Mouse (Mus musculus) fibroblast of lung, adult 2 months (primary cell): ENCODE measurements at regions not wholly inside any gene's neighbourhood (a gene's known extent, or its start where the extent isn't known, plus 50 kb on each side); places are given as distances from the start of the nearest gene placed in this dataset.

ENCODE experiments used
- DNase-seq: peaks from one replicate; pipeline ENCODE4 v3.0.0-alpha.2; 2011; ENCODE audit warnings: low read depth

DNA sequence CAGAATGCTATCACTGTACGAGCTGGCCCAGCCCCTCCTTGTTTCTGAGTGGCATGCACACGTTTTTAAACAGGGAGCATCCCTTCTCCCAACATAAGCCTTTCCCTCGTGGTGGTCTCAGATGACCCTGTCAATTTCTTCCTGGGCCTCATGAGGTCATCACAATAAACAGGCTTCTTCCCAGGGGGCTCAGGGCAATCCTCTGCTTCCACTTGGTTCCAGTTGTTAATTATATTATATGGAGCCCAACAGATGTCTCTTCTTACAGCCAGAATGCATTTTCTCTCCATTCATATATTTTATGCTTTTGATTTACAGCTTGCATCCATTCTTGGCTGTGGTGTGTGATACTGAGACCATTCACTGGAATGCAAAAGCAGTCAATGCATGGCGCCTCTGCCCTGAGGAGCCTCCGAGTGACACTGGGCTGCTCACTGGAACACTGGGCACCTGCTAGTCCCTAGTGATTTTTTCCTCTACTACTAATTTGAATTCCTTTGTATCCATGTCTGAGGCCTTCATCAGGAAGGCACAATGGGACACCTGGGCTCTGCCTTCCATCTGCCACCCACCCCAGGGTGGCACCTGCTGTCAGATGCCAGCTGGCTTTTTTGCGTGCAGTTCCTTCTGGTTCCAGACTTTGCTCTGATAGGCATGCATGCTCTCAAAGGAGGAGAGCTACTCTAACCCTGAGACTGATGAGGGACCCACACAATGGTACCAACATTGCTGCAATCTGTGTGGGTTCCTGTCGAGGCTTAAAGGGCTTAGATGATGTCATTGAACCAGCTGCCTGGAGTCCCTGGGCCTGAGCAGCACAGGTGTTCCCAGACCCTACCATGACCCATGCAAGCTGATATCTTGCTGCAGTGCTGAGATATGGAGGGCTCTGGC is 528.8 kb upstream of the Mgmt start:
- no peak for DNase-seq

GRCm38 (mm10) chr7:136377259-136377658 is 517.2 kb upstream of the Mgmt start:
- DNase-seq, result no peak

DNA sequence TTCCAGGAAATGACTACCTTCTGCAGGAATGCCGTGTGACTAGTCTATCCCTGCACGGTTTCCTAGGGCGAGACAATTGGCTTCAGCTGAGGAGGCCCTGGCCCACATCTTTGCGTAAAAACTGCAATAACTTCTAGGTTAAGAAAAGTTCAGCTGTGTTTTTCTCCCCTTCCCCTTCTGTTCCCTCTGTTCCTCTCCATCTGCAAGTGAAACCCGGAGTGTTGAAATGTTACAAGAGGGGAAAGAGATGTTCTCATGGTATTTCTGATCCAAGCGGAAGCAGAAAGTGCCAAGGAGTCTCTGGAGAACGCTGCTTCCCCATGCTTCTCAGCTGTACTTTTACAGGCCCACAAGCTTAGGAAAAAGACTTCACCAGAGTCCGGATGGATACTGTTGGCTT is 516.7 kb upstream of the Mgmt start:
- DNase-seq, result no peak

DNA sequence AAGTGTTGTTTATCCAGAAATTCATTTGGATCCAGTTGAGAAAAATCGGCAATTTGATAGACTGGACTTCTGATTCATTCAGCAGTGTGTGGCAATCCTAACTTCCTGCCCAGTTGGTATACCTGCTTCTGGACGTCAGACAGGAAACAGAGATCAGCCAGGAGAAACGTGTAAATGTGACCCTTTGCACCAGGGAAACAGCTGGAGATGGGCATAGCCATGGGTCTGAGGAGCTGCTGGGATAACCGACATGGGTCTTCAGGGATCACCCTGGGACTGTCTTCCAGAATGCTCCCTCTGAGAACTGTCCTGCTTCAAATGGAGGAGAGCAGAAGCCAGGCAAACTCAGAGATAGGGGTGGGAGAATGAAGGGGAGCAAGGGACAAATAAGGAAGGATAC is 516.1 kb upstream of the Mgmt start:
- no peak for DNase-seq

- no peak for DNase-seq
Measured at GRCm38 (mm10) chr7:136379319-136379718, 515.1 kb upstream of the Mgmt start.

DNA sequence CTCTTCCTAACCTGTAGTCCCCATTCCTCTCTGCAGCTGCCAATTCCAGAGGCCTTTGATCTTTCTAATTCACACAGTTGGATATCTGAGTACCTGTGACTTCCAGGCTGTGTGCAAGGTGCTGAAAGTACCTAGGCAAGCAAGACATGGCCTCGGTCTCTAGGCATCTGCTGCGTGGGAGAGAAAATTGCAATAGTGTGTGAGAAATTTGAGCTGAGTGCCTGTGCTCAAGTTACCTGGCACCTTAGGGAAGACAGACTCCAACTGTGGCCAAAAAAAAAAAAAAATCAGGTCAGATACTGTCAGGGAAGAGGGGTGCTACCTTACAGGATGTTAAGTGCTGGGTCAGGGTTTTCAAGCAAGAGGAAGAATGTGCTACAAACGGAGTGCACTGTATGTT is 514.7 kb upstream of the Mgmt start:
- DNase-seq, result no peak

- DNase-seq, result no peak
Measured at GRCm38 (mm10) chr7:136383296-136383695, 511.1 kb upstream of the Mgmt start.

DNA sequence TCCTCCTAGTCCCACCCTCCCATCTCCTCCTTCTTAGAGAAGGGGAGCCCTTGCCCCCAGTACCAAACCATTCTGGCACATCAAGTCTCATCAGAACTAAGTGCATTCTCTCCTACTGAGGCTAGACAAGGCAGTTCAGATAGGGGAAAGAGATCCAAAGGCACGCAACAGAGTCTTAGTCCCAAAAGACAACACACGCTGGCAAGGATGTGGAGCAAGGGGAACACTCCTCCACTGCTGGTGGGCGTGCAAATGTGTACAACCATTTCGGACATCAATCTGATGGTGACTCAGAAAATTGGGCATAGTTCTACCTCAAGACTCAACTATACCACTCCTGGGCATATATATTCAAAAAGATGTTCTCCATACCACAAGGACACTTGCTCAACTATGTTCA is 506.7 kb upstream of the Mgmt start:
- no peak for DNase-seq

DNA sequence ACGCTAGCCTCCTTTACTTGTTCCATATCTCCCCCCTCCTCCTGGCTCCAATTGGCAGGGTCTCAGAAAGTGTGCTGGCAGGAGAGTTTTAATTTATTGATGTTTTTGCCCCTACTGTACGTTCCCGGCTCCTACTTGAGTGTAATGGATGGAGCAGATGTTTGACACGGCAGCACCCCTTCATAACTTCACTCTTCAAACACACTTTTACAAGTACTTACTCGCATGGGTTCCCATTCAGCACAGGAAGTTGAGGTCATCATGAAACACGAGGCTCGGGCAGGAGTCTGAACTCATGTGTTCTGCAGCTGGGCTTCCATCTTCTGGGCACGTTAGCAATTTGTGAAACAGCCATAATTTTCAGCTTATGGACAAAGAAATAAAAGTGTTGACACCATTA is 504.3 kb upstream of the Mgmt start:
- DNase-seq, result no peak

- no peak for DNase-seq
Measured at GRCm38 (mm10) chr7:136393454-136393853, 501.0 kb upstream of the Mgmt start.

- DNase-seq, result no peak
Measured at GRCm38 (mm10) chr7:136395838-136396237, 498.6 kb upstream of the Mgmt start.

GRCm38 (mm10) chr7:136397101-136397500 is 497.3 kb upstream of the Mgmt start:
- no peak for DNase-seq

GRCm38 (mm10) chr7:136402688-136403597 is 491.5 kb upstream of the Mgmt start:
- DNase-seq, result no peak

DNA sequence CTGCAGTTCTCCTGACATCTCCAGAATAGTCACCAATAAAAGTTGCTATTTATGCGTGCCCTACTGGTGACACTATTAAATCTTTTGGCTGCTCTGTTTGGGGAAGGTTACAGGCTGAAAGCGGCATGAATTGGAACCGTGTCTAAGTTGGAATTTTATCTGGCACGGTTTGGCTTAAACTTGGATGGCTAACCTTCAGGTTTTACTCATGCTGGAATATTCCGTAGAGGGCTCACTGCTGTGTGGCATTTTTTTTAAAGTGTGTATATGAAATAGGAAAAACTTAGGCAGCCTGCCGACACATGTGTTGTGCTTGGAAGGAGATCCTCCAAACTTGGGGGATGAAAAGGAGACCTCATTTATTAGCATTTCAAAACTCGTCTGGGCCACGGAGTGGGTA is 489.0 kb upstream of the Mgmt start:
- peak; percentile 30 for DNase-seq

- peak; percentile 54 for DNase-seq
Measured at GRCm38 (mm10) chr7:136406258-136407100, 487.9 kb upstream of the Mgmt start.

- no peak for DNase-seq
Measured at GRCm38 (mm10) chr7:136414808-136415207, 479.6 kb upstream of the Mgmt start.

DNA sequence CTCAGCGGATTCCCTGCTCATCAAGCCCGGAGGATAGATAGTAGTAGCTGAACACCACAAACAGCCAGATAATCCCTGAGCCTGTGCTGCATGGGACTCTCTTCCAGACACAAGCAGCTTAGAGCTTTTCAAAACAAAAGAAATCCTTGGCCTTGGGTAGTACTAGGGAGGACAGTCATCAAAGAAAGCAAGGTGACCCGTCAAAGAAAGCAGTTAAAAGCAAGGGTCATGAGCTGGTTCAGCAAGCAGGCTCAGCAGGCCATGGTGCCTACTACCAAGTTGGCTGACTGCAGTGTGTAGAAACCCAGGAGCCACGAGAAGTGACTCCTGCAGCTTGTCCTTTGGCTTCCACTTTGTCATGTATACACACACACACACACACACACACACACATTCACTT is 477.1 kb upstream of the Mgmt start:
- no peak for DNase-seq

DNA sequence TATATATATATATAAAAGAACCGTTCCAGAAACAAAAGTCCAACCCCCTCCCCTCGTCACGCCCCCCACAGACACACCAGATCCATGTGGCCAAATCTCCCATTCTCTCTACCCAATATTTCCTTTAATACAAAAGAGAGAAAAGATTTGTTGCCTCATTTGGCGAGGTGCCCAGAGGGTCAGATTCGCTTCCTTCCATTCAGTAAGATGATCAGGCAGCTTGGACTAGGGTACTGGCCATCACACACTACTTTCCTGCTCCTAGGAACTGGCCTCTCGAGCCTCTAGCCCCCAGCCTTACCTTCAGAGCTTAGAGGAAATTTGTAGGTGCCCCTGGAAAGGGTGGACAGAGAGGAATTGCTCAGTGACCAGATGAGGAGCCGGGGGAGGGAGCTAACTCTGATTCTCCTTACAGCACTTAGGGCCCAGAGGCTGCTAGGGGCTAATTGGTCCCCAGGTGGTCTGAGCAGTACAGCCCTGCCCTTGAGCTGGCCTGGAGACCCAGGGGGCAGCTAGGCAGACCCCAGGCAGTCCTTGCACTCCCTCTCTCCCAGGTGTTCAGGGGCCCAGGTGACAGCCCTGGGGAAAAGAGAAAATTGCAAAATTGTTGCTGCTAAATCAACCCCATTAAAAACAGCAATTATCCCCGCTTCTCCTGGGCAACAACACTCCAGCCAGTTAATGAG is 470.4 kb upstream of the Mgmt start:
- DNase-seq, result no peak

DNA sequence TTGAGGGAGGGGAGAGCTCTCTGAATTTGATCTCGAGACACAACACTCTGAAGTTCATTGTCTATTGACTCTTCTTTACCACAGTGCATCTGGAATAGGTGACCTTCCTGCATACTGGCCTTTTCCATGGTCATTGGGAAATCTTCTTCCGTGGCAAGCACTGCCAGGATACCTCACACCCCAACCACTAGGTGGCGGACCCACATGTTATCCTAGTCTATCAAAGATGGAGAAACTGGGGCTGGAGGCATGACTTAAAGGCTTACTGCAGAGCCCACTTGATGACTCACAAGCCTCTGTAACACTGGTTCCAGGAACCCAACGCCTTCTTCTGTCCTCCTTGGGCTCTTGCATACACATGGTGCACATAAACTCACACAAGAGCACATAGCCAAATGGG is 467.2 kb upstream of the Mgmt start:
- DNase-seq, result no peak

GRCm38 (mm10) chr7:136430085-136431011 is 464.1 kb upstream of the Mgmt start:
- DNase-seq, result no peak
